Mouse (Mus musculus): ENCODE measurements around the gene Pkig. TPM values are rescaled to one million over a fixed set of nuclear protein-coding genes. Genes with fewer than 3 reads are reported as not detected.

The Pkig gene
- polyA plus RNA-seq, 1 experiment from 2014 or later = 133 TPM

DNA sequence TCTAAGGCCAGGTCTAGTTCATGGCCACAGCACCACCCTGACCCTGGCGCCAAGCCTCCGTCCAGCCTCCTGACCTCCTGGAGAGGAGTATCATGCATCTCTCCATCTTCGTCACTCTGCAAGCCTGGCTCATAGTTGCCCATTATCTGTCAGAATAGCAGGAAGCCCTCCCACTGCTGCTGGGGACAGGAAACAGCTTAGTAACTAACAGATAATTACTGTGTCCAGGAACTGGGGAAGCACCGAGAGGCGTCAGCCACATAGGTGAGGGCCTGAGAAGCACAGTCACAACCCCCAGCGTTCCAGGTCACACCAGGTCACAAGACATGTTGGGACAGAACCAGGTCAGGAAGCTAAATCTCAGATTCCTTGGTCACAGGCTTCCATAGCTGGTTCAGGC is 85.2 kb downstream of the Pkig start:
- H3K4me2 ChIP-seq (ENCODE audit: low read depth, low read length) = no peak overlapping the region
- no peaks in the 10 kb centered on the region for H3K9me3 ChIP-seq (ENCODE audit: control insufficient read depth, low read length)
- peaks cover 11% of the 10 kb centered on the region; the same call in 1 of the 2 replicates for H3K4me1 ChIP-seq (replicated peaks; ENCODE audit: control insufficient read depth, insufficient read depth, low read length)
- no peak overlapping the region for H3K27ac ChIP-seq (ENCODE audit: low read length)
- H3K27me3 ChIP-seq (ENCODE audit: control insufficient read depth, insufficient read depth, low read depth, low read length) = no peaks in the 10 kb centered on the region
- no peaks in the 10 kb centered on the region for H3K36me3 ChIP-seq (ENCODE audit: control insufficient read depth, insufficient read depth, low read length)
- 45% methylated on average over 6 of the region's 6 CpGs for WGBS
- ATAC-seq (ENCODE audit: low read depth) = peak; percentile 51
- H3K4me3 ChIP-seq (ENCODE audit: low read length) = no peak overlapping the region
- no peak overlapping the region for H3K9ac ChIP-seq (ENCODE audit: low read length)

DNA sequence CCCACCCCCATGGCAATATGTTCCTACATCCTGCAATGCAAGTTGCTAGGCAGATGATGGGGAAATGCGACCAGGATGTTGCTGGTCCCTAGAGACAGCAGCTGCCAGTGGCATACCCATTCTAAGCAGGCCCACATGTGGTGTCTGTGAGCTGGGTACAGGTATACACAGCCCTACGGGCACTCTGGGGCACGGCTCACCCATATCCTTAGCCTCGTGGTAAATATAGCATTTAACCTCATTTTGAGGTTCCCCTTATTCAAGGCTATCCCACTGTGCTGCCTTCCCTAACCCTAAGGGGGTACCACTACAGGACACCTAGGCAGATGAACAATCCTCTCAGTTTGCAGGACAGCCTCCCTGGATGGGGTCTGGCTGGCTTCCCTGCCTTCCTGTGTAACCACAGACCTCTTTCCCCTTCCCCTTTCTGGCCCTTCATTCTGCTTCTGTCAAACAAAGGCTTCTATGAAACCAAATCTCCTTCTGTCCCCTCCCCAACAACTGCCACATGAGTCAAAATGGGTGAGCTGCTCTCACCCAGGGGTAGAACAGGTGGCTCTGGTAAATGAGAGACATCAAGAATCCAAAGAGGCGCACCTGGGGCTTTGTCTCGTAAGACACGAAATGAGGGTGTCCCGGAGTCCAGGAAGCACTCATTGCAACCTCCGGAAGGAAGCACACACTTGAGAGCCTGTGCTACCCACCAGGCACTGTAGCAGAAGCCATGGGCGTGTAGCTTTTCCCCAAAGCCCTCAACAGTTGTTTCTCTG is 86.8 kb downstream of the Pkig start:
- Histone ChIP-seq H3K9ac (ENCODE audit: low read length) (no peak overlapping the region), H3K9me3 (ENCODE audit: control insufficient read depth, low read length) (no peaks in the 10 kb centered on the region), H3K4me3 (ENCODE audit: low read length) (no peak overlapping the region), H3K4me2 (ENCODE audit: low read depth, low read length) (no peak overlapping the region), H3K4me1 (replicated peaks; ENCODE audit: control insufficient read depth, insufficient read depth, low read length) (peaks cover 18% of the 10 kb centered on the region), H3K27me3 (ENCODE audit: control insufficient read depth, insufficient read depth, low read depth, low read length) (peaks cover 6% of the 10 kb centered on the region), H3K36me3 (ENCODE audit: control insufficient read depth, insufficient read depth, low read length) (no peaks in the 10 kb centered on the region), H3K27ac (ENCODE audit: low read length) (no peak overlapping the region)
- no peak for ATAC-seq (ENCODE audit: low read depth)
- WGBS = 68% methylated on average over 10 of the region's 10 CpGs

DNA sequence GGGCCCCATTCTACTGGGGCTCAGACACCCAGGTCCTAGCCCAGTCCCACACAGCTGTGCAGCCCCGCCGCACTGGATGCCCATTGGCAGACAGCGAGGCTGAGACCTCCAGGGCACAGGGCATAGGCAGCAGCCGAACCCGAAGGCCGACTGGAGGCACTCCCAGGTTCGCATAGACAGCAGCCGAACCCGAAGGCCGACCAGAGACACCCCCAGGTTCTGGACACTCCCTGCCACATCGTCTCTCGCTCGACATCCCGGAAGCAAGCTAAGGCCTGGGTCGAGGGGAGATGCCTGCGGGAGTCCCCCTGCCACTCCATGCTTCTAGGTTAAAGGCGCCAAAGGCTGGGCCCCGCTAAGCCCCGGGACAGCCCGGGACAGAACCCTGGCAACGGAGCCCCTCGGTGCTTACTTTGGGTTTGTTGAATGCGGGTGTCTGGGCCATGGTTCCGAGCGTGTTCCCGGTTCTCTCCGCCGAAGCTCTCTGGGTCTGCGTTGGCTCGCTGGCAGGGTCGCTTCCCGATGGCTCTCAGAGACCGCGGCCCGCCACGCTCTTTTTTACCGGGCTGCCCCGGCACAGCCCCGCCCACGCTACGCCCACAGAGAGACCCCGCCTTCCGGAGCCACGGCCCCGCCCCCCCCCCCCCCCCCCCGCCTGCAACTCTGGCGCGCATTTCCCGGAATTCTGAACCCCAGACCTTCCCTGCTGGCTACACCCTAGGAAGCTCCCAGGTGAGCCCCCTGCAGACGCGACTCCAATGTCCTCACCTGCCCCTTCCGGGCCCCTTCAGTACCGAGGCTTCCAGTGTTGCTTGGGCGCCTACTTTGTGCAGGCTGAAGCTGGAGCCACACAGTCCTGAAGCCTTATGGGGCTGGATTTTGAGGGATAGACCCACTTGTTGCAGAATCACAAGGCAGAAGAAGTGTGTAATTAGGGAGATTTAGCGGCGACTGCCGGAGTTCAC is 91.7 kb downstream of the Pkig start, which contains the start of gene Ada:
TSS of gene Ada (minus strand) at position 593 of the 965 bp plus-strand sequence.
- WGBS = 1% methylated on average over 51 of the region's 57 CpGs
- Histone ChIP-seq H3K4me1 (replicated peaks; ENCODE audit: control insufficient read depth, insufficient read depth, low read length) (peaks cover 10% of the 10 kb centered on the region), H3K27ac (ENCODE audit: low read length) (no peak within 1 kb of the TSS), H3K9ac (ENCODE audit: low read length) (peak within 1 kb of the TSS; percentile 69), H3K4me2 (ENCODE audit: low read depth, low read length) (peak within 1 kb of the TSS; percentile 85), H3K9me3 (ENCODE audit: control insufficient read depth, low read length) (no peaks in the 10 kb centered on the region), H3K36me3 (ENCODE audit: control insufficient read depth, insufficient read depth, low read length) (no peaks in the 10 kb centered on the region), H3K27me3 (ENCODE audit: control insufficient read depth, insufficient read depth, low read depth, low read length) (peaks cover 8% of the 10 kb centered on the region), H3K4me3 (ENCODE audit: low read length) (peak within 1 kb of the TSS; percentile 56)
- ATAC-seq (ENCODE audit: low read depth) = peak; percentile 80

DNA sequence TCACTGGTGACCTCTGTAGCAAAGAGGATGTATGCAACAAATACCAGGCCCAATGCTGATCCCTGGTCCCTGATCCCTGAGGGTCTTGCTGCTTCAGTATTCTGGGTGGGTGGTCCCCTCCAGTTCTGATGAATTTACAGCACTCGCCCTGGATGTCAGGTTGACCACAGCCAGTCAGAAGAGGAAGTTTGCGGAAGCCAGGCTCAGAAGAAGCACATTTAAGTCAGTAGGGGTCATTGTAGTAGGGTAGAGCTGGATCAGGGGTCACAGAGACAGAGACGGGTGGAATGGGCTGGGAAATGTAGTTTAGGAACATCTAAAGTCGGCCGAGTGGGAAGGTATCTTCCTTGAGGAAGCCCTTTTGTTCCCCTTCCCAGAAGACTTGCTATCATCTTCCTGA is 96.0 kb downstream of the Pkig start:
- H3K27me3 ChIP-seq (ENCODE audit: control insufficient read depth, insufficient read depth, low read depth, low read length) = peaks cover 2% of the 10 kb centered on the region; the same call in 1 of the 2 replicates
- H3K27ac ChIP-seq (ENCODE audit: low read length) = no peak overlapping the region
- ATAC-seq (ENCODE audit: low read depth) = no peak
- no peak overlapping the region for H3K9ac ChIP-seq (ENCODE audit: low read length)
- no peak overlapping the region for H3K4me3 ChIP-seq (ENCODE audit: low read length)
- H3K9me3 ChIP-seq (ENCODE audit: control insufficient read depth, low read length) = no peaks in the 10 kb centered on the region
- WGBS = 67% methylated on average over 5 of the region's 5 CpGs
- H3K4me1 ChIP-seq (replicated peaks; ENCODE audit: control insufficient read depth, insufficient read depth, low read length) = peaks cover 20% of the 10 kb centered on the region
- no peak overlapping the region for H3K4me2 ChIP-seq (ENCODE audit: low read depth, low read length)
- H3K36me3 ChIP-seq (ENCODE audit: control insufficient read depth, insufficient read depth, low read length) = no peaks in the 10 kb centered on the region

DNA sequence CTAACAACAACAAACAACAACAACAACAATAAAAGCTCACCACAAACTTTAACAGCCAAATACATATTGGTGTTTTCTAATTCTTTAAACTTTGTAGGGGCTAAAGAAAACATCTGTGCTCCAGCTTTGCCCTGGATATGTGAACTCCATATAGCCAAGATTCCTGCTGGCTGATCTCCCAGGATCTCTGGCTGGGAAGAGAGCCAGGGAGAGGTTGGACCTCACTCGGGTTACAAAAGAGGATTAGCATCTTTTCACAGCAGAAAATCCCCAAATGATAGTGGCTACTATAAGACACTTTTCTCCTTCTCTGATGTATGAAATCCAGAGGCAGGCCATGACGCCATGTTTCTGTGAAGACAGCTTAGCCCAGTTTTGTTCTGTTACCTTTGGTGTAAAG is 98.5 kb downstream of the Pkig start:
- H3K36me3 ChIP-seq (ENCODE audit: control insufficient read depth, insufficient read depth, low read length) = no peaks in the 10 kb centered on the region
- no peaks in the 10 kb centered on the region for H3K9me3 ChIP-seq (ENCODE audit: control insufficient read depth, low read length)
- H3K27ac ChIP-seq (ENCODE audit: low read length) = peak overlapping the region; percentile 31; the same call in 1 of the 2 replicates
- peak; percentile 55; the same call in 1 of the 2 replicates for ATAC-seq (ENCODE audit: low read depth)
- H3K4me3 ChIP-seq (ENCODE audit: low read length) = no peak overlapping the region
- 35% methylated on average over 2 of the region's 2 CpGs for WGBS
- H3K4me1 ChIP-seq (replicated peaks; ENCODE audit: control insufficient read depth, insufficient read depth, low read length) = peaks cover 12% of the 10 kb centered on the region
- H3K4me2 ChIP-seq (ENCODE audit: low read depth, low read length) = no peak overlapping the region
- H3K9ac ChIP-seq (ENCODE audit: low read length) = no peak overlapping the region
- H3K27me3 ChIP-seq (ENCODE audit: control insufficient read depth, insufficient read depth, low read depth, low read length) = no peaks in the 10 kb centered on the region

DNA sequence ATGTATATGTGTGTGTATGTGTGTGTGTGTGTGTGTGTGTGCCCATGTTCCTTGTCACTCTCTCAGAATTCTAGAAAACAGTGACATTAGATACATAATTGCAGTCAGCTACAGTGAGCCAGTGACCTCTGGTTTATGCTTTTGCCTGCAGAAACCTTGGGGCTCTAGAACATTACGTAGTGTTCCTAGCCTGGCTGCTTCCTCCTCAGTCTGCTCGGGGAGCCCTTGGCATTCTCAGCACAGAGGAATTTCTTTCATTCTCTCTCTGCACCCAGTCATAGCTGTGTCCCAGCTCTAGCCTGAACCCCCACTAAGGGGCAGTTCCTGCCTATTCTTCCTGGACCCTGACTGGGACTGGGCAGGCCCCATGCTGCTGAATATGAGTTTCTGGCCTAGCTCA is 100.0 kb downstream of the Pkig start:
- Histone ChIP-seq H3K27me3 (ENCODE audit: control insufficient read depth, insufficient read depth, low read depth, low read length) (no peaks in the 10 kb centered on the region), H3K36me3 (ENCODE audit: control insufficient read depth, insufficient read depth, low read length) (no peaks in the 10 kb centered on the region), H3K9me3 (ENCODE audit: control insufficient read depth, low read length) (no peaks in the 10 kb centered on the region), H3K4me1 (replicated peaks; ENCODE audit: control insufficient read depth, insufficient read depth, low read length) (peaks cover 12% of the 10 kb centered on the region), H3K4me2 (ENCODE audit: low read depth, low read length) (no peak overlapping the region), H3K27ac (ENCODE audit: low read length) (no peak overlapping the region), H3K9ac (ENCODE audit: low read length) (no peak overlapping the region), H3K4me3 (ENCODE audit: low read length) (no peak overlapping the region)
- WGBS = 55% methylated on average over 2 of the region's 2 CpGs
- no peak for ATAC-seq (ENCODE audit: low read depth)

DNA sequence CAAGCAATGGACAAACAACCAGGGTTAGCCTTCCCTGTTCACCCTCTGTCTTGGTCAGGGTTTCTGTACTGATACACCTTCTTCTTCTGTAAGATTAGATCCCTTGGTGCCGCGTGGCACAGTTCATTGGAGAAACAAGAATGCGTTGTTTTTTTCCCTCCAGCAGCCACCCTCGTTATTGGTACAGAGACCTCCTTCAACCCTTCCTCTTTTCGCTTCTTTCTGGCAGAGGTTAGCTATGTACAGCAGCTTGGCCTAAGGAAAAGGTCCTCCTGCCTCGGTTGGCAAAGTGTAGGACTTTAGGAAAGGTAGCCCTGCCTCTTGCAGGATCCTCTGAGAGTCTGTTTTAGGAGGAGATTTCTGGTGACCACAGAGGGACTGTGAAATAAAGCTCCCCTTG is 102.4 kb downstream of the Pkig start:
- H3K9me3 ChIP-seq (ENCODE audit: control insufficient read depth, low read length) = no peaks in the 10 kb centered on the region
- H3K27me3 ChIP-seq (ENCODE audit: control insufficient read depth, insufficient read depth, low read depth, low read length) = no peaks in the 10 kb centered on the region
- no peak overlapping the region for H3K4me2 ChIP-seq (ENCODE audit: low read depth, low read length)
- 84% methylated on average over 6 of the region's 6 CpGs for WGBS
- H3K4me1 ChIP-seq (replicated peaks; ENCODE audit: control insufficient read depth, insufficient read depth, low read length) = peaks cover 12% of the 10 kb centered on the region
- no peak overlapping the region for H3K9ac ChIP-seq (ENCODE audit: low read length)
- H3K4me3 ChIP-seq (ENCODE audit: low read length) = no peak overlapping the region
- no peaks in the 10 kb centered on the region for H3K36me3 ChIP-seq (ENCODE audit: control insufficient read depth, insufficient read depth, low read length)
- no peak for ATAC-seq (ENCODE audit: low read depth)
- no peak overlapping the region for H3K27ac ChIP-seq (ENCODE audit: low read length)

DNA sequence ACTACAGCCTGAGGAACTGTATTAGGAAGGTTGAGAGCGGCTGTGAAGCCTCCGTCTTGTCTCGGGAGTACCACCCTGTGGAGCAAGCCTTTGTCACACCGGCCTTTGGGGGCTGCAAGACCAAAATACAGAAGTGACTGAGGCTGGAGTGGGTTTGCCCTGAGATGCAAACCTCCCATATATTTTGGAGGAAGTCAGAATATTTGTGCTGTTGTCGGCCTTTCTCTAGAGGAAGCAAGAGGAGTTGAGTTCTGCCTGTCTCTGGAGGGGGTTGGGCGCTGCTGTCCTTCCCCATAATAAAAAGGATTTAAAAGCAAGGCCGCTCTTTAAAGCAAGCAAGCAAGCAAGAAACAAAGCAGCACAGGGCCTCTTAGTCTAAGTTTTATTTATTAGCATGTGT is 103.2 kb downstream of the Pkig start:
- H3K27me3 ChIP-seq (ENCODE audit: control insufficient read depth, insufficient read depth, low read depth, low read length) = no peaks in the 10 kb centered on the region
- no peak overlapping the region for H3K9ac ChIP-seq (ENCODE audit: low read length)
- H3K36me3 ChIP-seq (ENCODE audit: control insufficient read depth, insufficient read depth, low read length) = no peaks in the 10 kb centered on the region
- no peak for ATAC-seq (ENCODE audit: low read depth)
- H3K4me1 ChIP-seq (replicated peaks; ENCODE audit: control insufficient read depth, insufficient read depth, low read length) = peaks cover 9% of the 10 kb centered on the region
- WGBS = 88% methylated on average over 7 of the region's 7 CpGs
- no peak overlapping the region for H3K27ac ChIP-seq (ENCODE audit: low read length)
- no peak overlapping the region for H3K4me2 ChIP-seq (ENCODE audit: low read depth, low read length)
- no peak overlapping the region for H3K4me3 ChIP-seq (ENCODE audit: low read length)
- H3K9me3 ChIP-seq (ENCODE audit: control insufficient read depth, low read length) = no peaks in the 10 kb centered on the region

DNA sequence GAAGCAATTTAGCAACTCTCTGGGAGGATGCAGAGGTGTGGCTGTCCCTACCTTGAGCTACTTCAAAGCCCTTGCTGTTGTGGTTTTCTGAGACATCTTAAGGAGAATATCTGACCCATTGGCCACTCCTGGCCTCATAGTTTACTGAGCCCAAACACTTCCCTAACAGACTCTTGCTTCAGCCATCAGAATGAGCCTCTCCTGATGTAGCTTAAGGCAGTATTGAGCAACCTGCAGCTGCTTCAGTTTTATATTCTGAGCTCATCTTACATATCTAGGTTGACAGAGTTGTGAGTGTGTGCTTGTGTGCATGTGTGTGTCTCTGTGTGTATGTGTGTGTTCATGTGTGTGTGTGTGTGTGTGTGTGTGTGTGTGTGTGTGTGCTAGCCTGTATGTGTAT is 108.1 kb downstream of the Pkig start:
- H3K4me3 ChIP-seq (ENCODE audit: low read length) = no peak overlapping the region
- no peaks in the 10 kb centered on the region for H3K27me3 ChIP-seq (ENCODE audit: control insufficient read depth, insufficient read depth, low read depth, low read length)
- H3K4me2 ChIP-seq (ENCODE audit: low read depth, low read length) = no peak overlapping the region
- no peaks in the 10 kb centered on the region for H3K36me3 ChIP-seq (ENCODE audit: control insufficient read depth, insufficient read depth, low read length)
- H3K27ac ChIP-seq (ENCODE audit: low read length) = no peak overlapping the region
- no peaks in the 10 kb centered on the region for H3K4me1 ChIP-seq (replicated peaks; ENCODE audit: control insufficient read depth, insufficient read depth, low read length)
- no peak overlapping the region for H3K9ac ChIP-seq (ENCODE audit: low read length)
- no peak for ATAC-seq (ENCODE audit: low read depth)
- no peaks in the 10 kb centered on the region for H3K9me3 ChIP-seq (ENCODE audit: control insufficient read depth, low read length)
